Mouse (Mus musculus) CH12.LX (cell line): ENCODE measurements around the gene Zfp1. TPM values are rescaled to one million over a fixed set of nuclear protein-coding genes. Genes with fewer than 3 reads are reported as not detected.
"Not testable (repeated sequence)": the region's sequence is repeated elsewhere in the genome, so short reads cannot be mapped to it uniquely, and the experiment has no call there.

Experiments
- DNase-seq: peaks from one replicate; pipeline ENCODE4 v3.0.0-alpha.2; 2013; ENCODE audit errors: extremely low read depth
- H3K27ac ChIP-seq: 2 replicates; pipeline ENCODE4 v1.5.1; 2012; ENCODE audit warnings: low read depth, mild to moderate bottlenecking, control low read depth, moderate library complexity; ENCODE audit not compliant: insufficient read depth
- H3K27me3 ChIP-seq: replicated peaks from 2 replicates; pipeline ENCODE3; 2012; ENCODE audit warnings: inconsistent platforms
- H3K36me3 ChIP-seq, 2 experiments: replicated peaks in 1 of 2; 2 replicates each; pipeline versions ENCODE3 to v1.6.1; 2012; ENCODE audit warnings: inconsistent platforms in 1 of 2, low read length in 1 of 2, mild to moderate bottlenecking in 1 of 2, mixed read lengths in 1 of 2, moderate library complexity in 1 of 2; ENCODE audit not compliant: control insufficient read depth in 1 of 2, insufficient read depth in 1 of 2
- H3K4me1 ChIP-seq, 2 experiments: 2 replicates each; pipeline ENCODE4 v1.6.1; 2012; ENCODE audit warnings: inconsistent platforms in 1 of 2, moderate library complexity in 1 of 2; ENCODE audit not compliant: insufficient read depth in 2 of 2, control insufficient read depth in 1 of 2
- H3K4me2 ChIP-seq: 2 replicates; pipeline ENCODE4 v1.6.1; 2012; ENCODE audit warnings: low read depth, mild to moderate bottlenecking, control low read depth; ENCODE audit not compliant: poor library complexity, insufficient read depth, severe bottlenecking
- H3K4me3 ChIP-seq, 3 experiments: fragments of 150-350 bp in 1 of 3; sonication (generic) in 1 of 3; replicated peaks in 1 of 3; 2 replicates each; pipeline versions ENCODE3 to v1.5.1; 2011 to 2012; ENCODE audit warnings: low read depth in 2 of 3, low read length in 2 of 3, mild to moderate bottlenecking in 2 of 3, moderate library complexity in 2 of 3, control low read depth in 1 of 3, improper control_type of control experiment in 1 of 3, inconsistent platforms in 1 of 3, mixed read lengths in 1 of 3; ENCODE audit not compliant: poor library complexity in 1 of 3
- H3K79me2 ChIP-seq: replicated peaks from 2 replicates; pipeline ENCODE4 v1.6.1; 2012; ENCODE audit warnings: mild to moderate bottlenecking, moderate library complexity; ENCODE audit not compliant: control insufficient read depth, poor library complexity, insufficient read depth, severe bottlenecking; ENCODE audit errors: extremely low read depth
- H3K9ac ChIP-seq: 2 replicates; pipeline ENCODE4 v1.6.1; 2012; ENCODE audit warnings: low read depth, mild to moderate bottlenecking, control low read depth, moderate library complexity; ENCODE audit not compliant: insufficient read depth
- H3K9me3 ChIP-seq: replicated peaks from 2 replicates; pipeline ENCODE3; 2012; ENCODE audit warnings: low read length, inconsistent platforms, mixed read lengths
- BHLHE40 ChIP-seq: IDR thresholded peaks from 2 replicates; pipeline ENCODE4 v1.6.1; 2011; ENCODE audit warnings: mild to moderate bottlenecking, low read depth, low read length, improper control_type of control experiment
- CHD1 ChIP-seq: IDR thresholded peaks from 2 replicates; pipeline ENCODE4 v1.6.1; 2012; ENCODE audit warnings: low read depth, low read length, improper control_type of control experiment, inconsistent platforms
- CHD2 ChIP-seq: IDR thresholded peaks from 2 replicates; pipeline ENCODE4 v1.6.1; 2011; ENCODE audit warnings: low read length, improper control_type of control experiment
- ETS1 ChIP-seq: conservative IDR thresholded peaks from 2 replicates; pipeline ENCODE4 v1.6.1; 2012; ENCODE audit warnings: low read depth, mild to moderate bottlenecking, inconsistent platforms, low read length, improper control_type of control experiment, moderate library complexity
- GABPA ChIP-seq: IDR thresholded peaks from 2 replicates; pipeline ENCODE4 v1.6.1; 2012; ENCODE audit warnings: low read depth, low read length, improper control_type of control experiment, inconsistent platforms; ENCODE audit not compliant: insufficient replicate concordance
- MAX ChIP-seq: IDR thresholded peaks from 2 replicates; pipeline ENCODE4 v1.6.1; 2011; ENCODE audit warnings: low read length, improper control_type of control experiment
- MXI1 ChIP-seq: IDR thresholded peaks from 2 replicates; pipeline ENCODE4 v1.6.1; 2011; ENCODE audit warnings: mild to moderate bottlenecking, low read depth, low read length, improper control_type of control experiment
- NELFE ChIP-seq: IDR thresholded peaks from 2 replicates; pipeline ENCODE4 v1.6.1; 2011; ENCODE audit warnings: low read depth, low read length, improper control_type of control experiment
- POLR2AphosphoS2 ChIP-seq: IDR thresholded peaks from 2 replicates; pipeline ENCODE4 v1.6.1; 2011; ENCODE audit warnings: low read depth, low read length, improper control_type of control experiment
- RCOR1 ChIP-seq: conservative IDR thresholded peaks from 2 replicates; pipeline ENCODE4 v1.6.1; 2012; ENCODE audit warnings: low read depth, mild to moderate bottlenecking, inconsistent platforms, low read length, improper control_type of control experiment
- SIN3A ChIP-seq: IDR thresholded peaks from 2 replicates; pipeline ENCODE4 v1.6.1; 2012; ENCODE audit warnings: low read length, improper control_type of control experiment, inconsistent platforms
- SMC3 ChIP-seq: IDR thresholded peaks from 2 replicates; pipeline ENCODE4 v1.6.1; 2011; ENCODE audit warnings: low read depth, low read length, improper control_type of control experiment
- ZC3H11A ChIP-seq: IDR thresholded peaks from 2 replicates; pipeline ENCODE4 v1.6.1; 2012; ENCODE audit warnings: low read depth, mild to moderate bottlenecking, inconsistent platforms, low read length, improper control_type of control experiment
- ZNF384 ChIP-seq: IDR thresholded peaks from 2 replicates; pipeline ENCODE4 v1.6.1; 2012; ENCODE audit warnings: low read depth, low read length, improper control_type of control experiment, inconsistent platforms
- dilution Hi-C: fragments of 300-500 bp; cut with MboI; formaldehyde crosslinking; loops from 2 replicates; pipeline ENCODE4 v1.14.3; 2020; ENCODE audit warnings: low sequenced_read_pairs; ENCODE audit not compliant: extremely low pct_unique_long_range_greater_than_20kb, extremely low pct_ligation_motif_present
- in situ Hi-C: fragments of 300-500 bp; cut with MboI; formaldehyde crosslinking; loops from 3 replicates; pipeline ENCODE4 v1.14.3; 2019; ENCODE audit warnings: low sequenced_read_pairs, low pct_ligation_motif_present, low pct_unique_long_range_greater_than_20kb, mixed read lengths
- polyA plus RNA-seq: library from polyadenylated mRNA; unstranded; fragments of >175 nt; gene quantifications from 2 replicates; pipeline ENCODE4 v1.2.1, GENCODE M21; 2012; ENCODE audit warnings: low read depth; ENCODE audit not compliant: insufficient read length
- total RNA-seq, 2 experiments: library from RNA; depleted of rRNA; stranded (reverse); fragments of 300-350 nt in 1 of 2; fragments of >200 nt in 1 of 2; gene quantifications; 2 replicates each; pipeline ENCODE4 v1.2.3; 2012 to 2014

Zfp1 gene
- total and polyA plus RNA-seq, 3 experiments = 9.2 to 16.7 (median 14.5) TPM

DNA sequence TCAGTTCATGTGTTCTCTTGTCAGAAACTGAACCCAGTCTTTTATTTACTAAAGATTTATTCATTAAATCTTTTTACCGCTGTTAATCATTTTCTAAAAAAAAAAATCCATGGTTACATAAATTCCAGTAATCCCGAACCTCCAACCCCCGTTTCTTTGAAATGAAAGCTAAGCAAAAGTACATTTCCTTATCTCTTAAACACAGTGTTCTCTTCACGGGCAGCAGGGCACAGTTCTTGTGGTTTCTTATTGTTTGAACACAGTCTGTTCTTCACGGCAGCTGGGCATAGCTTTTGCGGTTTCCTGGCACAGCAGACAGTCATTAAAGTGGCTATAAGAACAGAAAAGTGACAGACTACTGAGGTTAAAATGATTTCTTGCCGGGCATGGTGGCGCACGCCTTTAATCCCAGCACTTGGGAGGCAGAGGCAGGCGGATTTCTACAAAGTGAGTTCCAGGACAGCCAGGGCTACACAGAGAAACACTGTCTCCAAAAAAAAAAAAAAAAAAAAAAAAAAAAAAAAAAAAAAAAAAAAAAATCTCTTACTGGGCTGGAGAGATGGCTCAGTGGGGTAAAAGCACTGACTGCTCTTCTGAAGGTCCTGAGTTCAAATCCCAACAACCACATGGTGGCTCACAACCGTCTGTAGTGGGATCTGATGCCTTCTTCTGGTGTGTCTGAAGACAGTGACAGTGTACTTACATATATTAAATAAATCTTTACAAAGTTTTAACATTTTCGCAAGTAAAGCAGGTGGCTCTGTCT lies 1.3 kb downstream of the Zfp1 start:
- in situ Hi-C loops, H3K36me3 ChIP-seq, H3K27ac ChIP-seq, H3K27me3 ChIP-seq, H3K9ac ChIP-seq, H3K9me3 ChIP-seq, dilution Hi-C loops, H3K79me2 ChIP-seq: not testable (repeated sequence)
- H3K4me2 ChIP-seq = peak overlapping the region; percentile 71
- TF ChIP-seq ZNF384 (peak; percentile 86), SIN3A (peak; percentile 9; the same call in 1 of the 2 replicates)
- H3K4me3 ChIP-seq = peak overlapping the region; percentile 69 to 89 (median 73)
- DNase-seq = peak; percentile 63
- peaks cover 0 to 31% of the 10 kb centered on the region in 2 experiments; a peak in 3 of 4 replicates for H3K4me1 ChIP-seq

DNA sequence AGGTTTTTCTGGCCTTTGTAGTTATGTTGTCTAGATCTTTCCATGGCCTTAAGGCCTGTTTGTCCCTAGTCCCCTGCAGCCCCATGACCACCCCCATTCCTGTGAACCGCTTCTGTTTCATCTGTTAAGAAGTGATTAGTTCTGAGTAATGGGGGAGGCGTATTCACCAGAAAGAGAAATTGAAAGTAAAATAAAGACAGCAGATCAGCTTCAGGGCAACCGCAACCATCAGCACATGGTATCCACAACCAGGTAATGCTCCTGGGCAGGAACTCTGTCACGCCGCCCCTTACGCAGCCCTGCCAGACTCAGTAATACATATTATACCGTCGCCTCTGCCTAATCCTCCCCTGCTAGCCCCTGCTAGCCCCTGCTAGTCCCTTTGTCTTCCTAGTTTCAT lies 2.5 kb downstream of the Zfp1 start:
- no peak overlapping the region for H3K4me2 ChIP-seq
- in situ Hi-C loops = no loop called here
- H3K27ac ChIP-seq = no peak overlapping the region
- no peak overlapping the region for H3K4me3 ChIP-seq
- H3K79me2 ChIP-seq = peaks cover 6% of the 10 kb centered on the region
- dilution Hi-C loops = no loop called here
- H3K27me3 ChIP-seq = no peaks in the 10 kb centered on the region
- no peaks in the 10 kb centered on the region for H3K9me3 ChIP-seq
- DNase-seq = no peak
- peaks cover 0 to 4% of the 10 kb centered on the region in 2 experiments for H3K36me3 ChIP-seq
- TF ChIP-seq SMC3 (no peak), BHLHE40 (no peak), ETS1 (no peak), ZNF384 (no peak), GABPA (no peak), CHD1 (no peak), CHD2 (no peak), MAX (no peak), ZC3H11A (no peak), RCOR1 (no peak), POLR2AphosphoS2 (no peak), NELFE (no peak), MXI1 (no peak)
- H3K4me1 ChIP-seq = peaks cover 0 to 31% of the 10 kb centered on the region in 2 experiments; a peak in 3 of 4 replicates
- no peak overlapping the region for H3K9ac ChIP-seq
